Comparison of ENCODE assay signal across 18 mouse cellular contexts in genomic region chr5:42502124-42502801, GRCm38 (mm10).
DNase-seq lines count a peak whose midpoint lies in the region; ATAC-seq lines count a peak whose summit lies in the region.
"Had no signal": no experiment of that assay in that cellular context is flagged by ENCODE, and none has a peak within 500 bp of the region (broad histone marks: within the 10 kb centered on the region; RNA-seq: fewer than 3 reads in every experiment).

No protein-coding gene starts in this region.

- H3K27me3 ChIP-seq in forebrain, embryonic 12.5 days = no peaks in the 10 kb centered on the region
- no peaks in the 10 kb centered on the region for H3K27me3 ChIP-seq in forebrain, embryonic 10.5 days (ENCODE audit: poor library complexity, severe bottlenecking)
- no peaks in the 10 kb centered on the region for H3K27me3 ChIP-seq in forebrain, embryonic 14.5 days (replicated peaks; ENCODE audit: control insufficient read depth, insufficient read depth, low read length)
- no peaks in the 10 kb centered on the region for H3K27me3 ChIP-seq in hindbrain, embryonic 16.5 days (replicated peaks; ENCODE audit: control insufficient read depth, insufficient read depth, low read length)
- no peaks in the 10 kb centered on the region for H3K27me3 ChIP-seq in midbrain, embryonic 15.5 days (replicated peaks)
- no peaks in the 10 kb centered on the region for H3K27me3 ChIP-seq in kidney, embryonic 14.5 days (ENCODE audit: control insufficient read depth, insufficient read depth, low read length)
- H3K27me3 ChIP-seq: embryonic facial prominence, embryonic 15.5 days; kidney, embryonic 15.5 days; limb, embryonic 12.5 days; liver, embryonic 13.5 days had no signal

- ATAC-seq in forebrain, embryonic 12.5 days (ENCODE audit: low FRiP score) = 0 out of 2 replicates have a peak, but pooled peaks have one; percentile 51
- ATAC-seq in forebrain, embryonic 14.5 days = peak; percentile 46; the same call in 1 of the 2 replicates
- peak; percentile 89 for ATAC-seq in hindbrain, embryonic 16.5 days
- ATAC-seq in midbrain, embryonic 15.5 days (replicated peaks) = peak; percentile 96
- no peak for ATAC-seq in CD4-positive, CD25-positive, alpha-beta regulatory T cell, adult 4 months
- ATAC-seq in kidney, embryonic 14.5 days (ENCODE audit: low FRiP score, low TSS enrichment) = no peak

- no peaks in the 10 kb centered on the region for H3K36me3 ChIP-seq in forebrain, embryonic 12.5 days (replicated peaks)
- H3K36me3 ChIP-seq in forebrain, embryonic 10.5 days (replicated peaks) = no peaks in the 10 kb centered on the region
- no peaks in the 10 kb centered on the region for H3K36me3 ChIP-seq in forebrain, embryonic 14.5 days (ENCODE audit: control insufficient read depth, insufficient read depth, low read length)
- H3K36me3 ChIP-seq in hindbrain, embryonic 16.5 days (ENCODE audit: control insufficient read depth, insufficient read depth, low read length) = no peaks in the 10 kb centered on the region
- no peaks in the 10 kb centered on the region for H3K36me3 ChIP-seq in midbrain, embryonic 15.5 days (replicated peaks)
- H3K36me3 ChIP-seq in kidney, embryonic 14.5 days (ENCODE audit: control insufficient read depth, insufficient read depth, low read length) = no peaks in the 10 kb centered on the region
- H3K36me3 ChIP-seq: embryonic facial prominence, embryonic 15.5 days; heart, embryonic 10.5 days; kidney, embryonic 15.5 days; limb, embryonic 12.5 days; liver, embryonic 13.5 days had no signal

- DNase-seq in forebrain, embryonic 10.5 days (ENCODE audit: extremely low spot score, low spot score) = no peak
- peak; percentile 39 for DNase-seq in forebrain, embryonic 14.5 days (ENCODE audit: low spot score)
- no peak for DNase-seq in kidney, adult 9 months
- DNase-seq: cerebellum, adult 9-10 months; kidney, postnatal 4 days; liver, embryonic 13.5 days; lung, embryonic 14.5 days; lung, postnatal 4 days; thymus, postnatal 14 days had no signal

- no peaks in the 10 kb centered on the region for H3K9me3 ChIP-seq in forebrain, embryonic 12.5 days
- no peaks in the 10 kb centered on the region for H3K9me3 ChIP-seq in forebrain, embryonic 10.5 days
- no peaks in the 10 kb centered on the region for H3K9me3 ChIP-seq in forebrain, embryonic 14.5 days (replicated peaks; ENCODE audit: control insufficient read depth, low read length)
- H3K9me3 ChIP-seq in hindbrain, embryonic 16.5 days (ENCODE audit: control insufficient read depth, low read length) = no peaks in the 10 kb centered on the region
- no peaks in the 10 kb centered on the region for H3K9me3 ChIP-seq in midbrain, embryonic 15.5 days
- H3K9me3 ChIP-seq in kidney, embryonic 14.5 days (ENCODE audit: control insufficient read depth, low read length) = no peaks in the 10 kb centered on the region
- H3K9me3 ChIP-seq: embryonic facial prominence, embryonic 15.5 days; heart, embryonic 10.5 days; kidney, embryonic 15.5 days; limb, embryonic 12.5 days; liver, embryonic 13.5 days had no signal

- H3K27ac ChIP-seq in forebrain, embryonic 12.5 days = no peak overlapping the region
- no peak overlapping the region for H3K27ac ChIP-seq in forebrain, embryonic 10.5 days
- H3K27ac ChIP-seq in forebrain, embryonic 14.5 days (ENCODE audit: low read depth, low read length) = no peak overlapping the region
- no peak overlapping the region for H3K27ac ChIP-seq in hindbrain, embryonic 16.5 days (ENCODE audit: low read depth, low read length)
- peak overlapping the region; percentile 14 for H3K27ac ChIP-seq in midbrain, embryonic 15.5 days
- H3K27ac ChIP-seq in kidney, embryonic 14.5 days (ENCODE audit: low read depth, low read length) = no peak overlapping the region
- H3K27ac ChIP-seq: embryonic facial prominence, embryonic 15.5 days; heart, embryonic 10.5 days; kidney, embryonic 15.5 days; limb, embryonic 12.5 days; liver, embryonic 13.5 days had no signal

- H3K4me2 ChIP-seq in forebrain, embryonic 12.5 days = no peak overlapping the region
- H3K4me2 ChIP-seq in forebrain, embryonic 14.5 days (ENCODE audit: low read length) = no peak overlapping the region
- H3K4me2 ChIP-seq in hindbrain, embryonic 16.5 days (ENCODE audit: low read length) = no peak overlapping the region
- H3K4me2 ChIP-seq in midbrain, embryonic 15.5 days = 0 out of 2 replicates have a peak overlapping the region, but pooled peaks have one; percentile 7
- no peak overlapping the region for H3K4me2 ChIP-seq in kidney, embryonic 14.5 days (replicated peaks; ENCODE audit: low read depth, low read length)
- H3K4me2 ChIP-seq: embryonic facial prominence, embryonic 15.5 days; kidney, embryonic 15.5 days; limb, embryonic 12.5 days; liver, embryonic 13.5 days; lung, embryonic 14.5 days had no signal

- H3K4me1 ChIP-seq in forebrain, embryonic 12.5 days = peaks cover 4% of the 10 kb centered on the region; the same call in 1 of the 2 replicates
- H3K4me1 ChIP-seq in forebrain, embryonic 10.5 days = no peaks in the 10 kb centered on the region
- H3K4me1 ChIP-seq in forebrain, embryonic 14.5 days (ENCODE audit: control insufficient read depth, insufficient read depth, low read length) = no peaks in the 10 kb centered on the region
- H3K4me1 ChIP-seq in hindbrain, embryonic 16.5 days (ENCODE audit: control insufficient read depth, insufficient read depth, low read depth, low read length) = no peaks in the 10 kb centered on the region
- H3K4me1 ChIP-seq in midbrain, embryonic 15.5 days = peaks cover 10% of the 10 kb centered on the region; the same call in 1 of the 2 replicates
- H3K4me1 ChIP-seq in kidney, embryonic 14.5 days (ENCODE audit: control insufficient read depth, insufficient read depth, low read length) = no peaks in the 10 kb centered on the region
- H3K4me1 ChIP-seq: embryonic facial prominence, embryonic 15.5 days; heart, embryonic 10.5 days; kidney, embryonic 15.5 days; limb, embryonic 12.5 days; liver, embryonic 13.5 days had no signal

- no peak overlapping the region for H3K4me3 ChIP-seq in forebrain, embryonic 12.5 days (replicated peaks)
- H3K4me3 ChIP-seq in forebrain, embryonic 10.5 days = no peak overlapping the region
- H3K4me3 ChIP-seq in forebrain, embryonic 14.5 days (ENCODE audit: low read depth, low read length) = no peak overlapping the region
- H3K4me3 ChIP-seq in hindbrain, embryonic 16.5 days (ENCODE audit: low read length) = no peak overlapping the region
- H3K4me3 ChIP-seq in midbrain, embryonic 15.5 days = no peak overlapping the region
- H3K4me3 ChIP-seq in kidney, embryonic 14.5 days (ENCODE audit: low read length) = no peak overlapping the region
- H3K4me3 ChIP-seq: embryonic facial prominence, embryonic 15.5 days; heart, embryonic 10.5 days; kidney, embryonic 15.5 days; limb, embryonic 12.5 days; liver, embryonic 13.5 days had no signal

- H3K9ac ChIP-seq in forebrain, embryonic 12.5 days = no peak overlapping the region
- H3K9ac ChIP-seq in forebrain, embryonic 14.5 days (ENCODE audit: low read length) = no peak overlapping the region
- no peak overlapping the region for H3K9ac ChIP-seq in hindbrain, embryonic 16.5 days (ENCODE audit: low read depth, low read length)
- no peak overlapping the region for H3K9ac ChIP-seq in midbrain, embryonic 15.5 days
- no peak overlapping the region for H3K9ac ChIP-seq in kidney, embryonic 14.5 days (ENCODE audit: low read depth, low read length)
- H3K9ac ChIP-seq: embryonic facial prominence, embryonic 15.5 days; kidney, embryonic 15.5 days; limb, embryonic 12.5 days; liver, embryonic 13.5 days; lung, embryonic 14.5 days had no signal

- WGBS in forebrain, embryonic 12.5 days = 65% methylated on average over 11 of the region's 11 CpGs
- WGBS in forebrain, embryonic 10.5 days = 70% methylated on average over 11 of the region's 11 CpGs
- WGBS in forebrain, embryonic 14.5 days = 62% methylated on average over 11 of the region's 11 CpGs
- 67% methylated on average over 11 of the region's 11 CpGs for WGBS in hindbrain, embryonic 16.5 days
- 41% methylated on average over 11 of the region's 11 CpGs for WGBS in midbrain, embryonic 15.5 days
- 83% methylated on average over 11 of the region's 11 CpGs for WGBS in kidney, embryonic 14.5 days

Comparison
In these comparisons a context has a peak if more than half of its experiments do, and no peak if none do; other contexts are left out.
1. ATAC-seq: peak in forebrain, embryonic 12.5 days (single experiment), forebrain, embryonic 14.5 days (single experiment), hindbrain, embryonic 16.5 days (single experiment) and midbrain, embryonic 15.5 days (single experiment); none in CD4-positive, CD25-positive, alpha-beta regulatory T cell, adult 4 months (single experiment) and kidney, embryonic 14.5 days (single experiment).